Mouse (Mus musculus): Measurements from ENCODE around the gene Lrrc42. TPM values are rescaled to one million over a fixed set of nuclear protein-coding genes. Genes with fewer than 3 reads are reported as not detected.

Gene Lrrc42
- polyA plus RNA-seq, 1 experiment from 2014 or later, result 29.3 TPM

DNA sequence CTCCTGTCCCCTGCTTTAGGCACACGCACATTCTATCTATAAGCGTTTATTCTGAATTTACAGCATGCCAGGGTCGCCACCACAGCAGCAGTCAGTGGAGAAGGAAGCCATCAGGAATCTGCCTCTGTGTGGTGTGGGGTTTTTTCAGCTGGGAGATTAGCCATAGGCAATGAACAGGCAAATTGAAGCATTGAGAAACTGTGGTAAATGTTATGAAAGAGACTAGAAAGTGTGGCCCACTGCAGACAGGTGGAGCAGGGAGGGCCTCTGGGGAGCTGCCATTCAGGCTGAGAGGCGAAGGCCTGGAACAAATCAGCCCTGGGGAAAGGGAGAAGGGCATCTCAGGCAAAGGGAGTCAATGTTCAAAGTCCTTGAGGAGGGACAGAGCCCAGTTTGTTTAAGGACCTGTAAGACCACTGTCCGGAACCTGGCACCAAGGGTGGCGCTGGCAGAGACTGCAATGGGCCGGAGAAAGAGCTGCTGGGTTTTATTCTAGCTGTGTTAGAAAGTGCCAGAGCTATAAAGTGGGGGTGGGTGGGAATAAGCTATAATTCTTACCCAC, 46.5 kb upstream of the Lrrc42 start:
- no peaks in the 10 kb centered on the region for H3K27me3 ChIP-seq (ENCODE audit: control insufficient read depth, insufficient read depth, low read length)
- no peaks in the 10 kb centered on the region for H3K9me3 ChIP-seq (ENCODE audit: control insufficient read depth, low read length)
- 66% methylated on average over 7 of the region's 7 CpGs for WGBS
- H3K36me3 ChIP-seq (ENCODE audit: control insufficient read depth, insufficient read depth, low read length), result no peaks in the 10 kb centered on the region
- 0 out of 2 replicates have a peak, but pooled peaks have one; percentile 13 for ATAC-seq (ENCODE audit: low FRiP score, low TSS enrichment)
- H3K27ac ChIP-seq (replicated peaks), result 0 out of 2 replicates have a peak overlapping the region, but pooled peaks have one; percentile 18
- no peak overlapping the region for H3K9ac ChIP-seq (ENCODE audit: low read length)
- H3K4me2 ChIP-seq (replicated peaks; ENCODE audit: low read depth), result no peak overlapping the region
- H3K4me3 ChIP-seq (ENCODE audit: low read depth, low read length), result no peak overlapping the region
- TF ChIP-seq EP300 (optimal IDR thresholded peaks at IDR 0.05), result no peak
- TF ChIP-seq CTCF (IDR thresholded peaks at IDR 0.05; ENCODE audit: low read depth), result no peak
- peak; percentile 46 for DNase-seq (ENCODE audit: low spot score)
- H3K4me1 ChIP-seq (replicated peaks; ENCODE audit: control insufficient read depth, insufficient read depth), result no peaks in the 10 kb centered on the region

DNA sequence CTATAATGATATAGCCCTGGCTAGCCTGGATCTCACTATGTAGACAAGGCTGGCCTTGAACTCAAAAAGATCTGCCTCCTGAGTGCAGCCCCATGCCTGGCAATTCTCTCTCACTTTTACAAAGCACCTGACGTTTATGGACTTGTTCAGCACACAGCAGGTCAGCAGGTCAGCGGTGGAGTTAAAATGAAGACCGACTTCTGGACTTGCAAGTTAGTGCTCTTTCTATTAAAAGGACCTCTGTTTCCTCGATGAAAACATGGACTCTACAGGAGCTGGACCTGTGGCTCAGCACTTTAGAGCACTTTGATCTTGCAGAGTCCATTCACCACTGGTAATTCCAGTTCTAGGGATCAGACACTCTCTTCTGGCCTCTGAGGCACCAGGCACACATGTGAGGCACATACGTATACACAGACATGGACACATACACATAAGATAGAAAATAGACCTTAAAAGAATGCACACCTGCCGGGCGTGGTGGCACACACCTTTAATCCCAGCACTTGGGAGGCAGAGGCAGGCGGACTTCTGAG, 44.8 kb upstream of the Lrrc42 start:
- Histone ChIP-seq H3K36me3 (ENCODE audit: control insufficient read depth, insufficient read depth, low read length) (no peaks in the 10 kb centered on the region), H3K27ac (replicated peaks) (no peak overlapping the region), H3K27me3 (ENCODE audit: control insufficient read depth, insufficient read depth, low read length) (no peaks in the 10 kb centered on the region), H3K4me1 (replicated peaks; ENCODE audit: control insufficient read depth, insufficient read depth) (no peaks in the 10 kb centered on the region), H3K4me2 (replicated peaks; ENCODE audit: low read depth) (no peak overlapping the region), H3K9ac (ENCODE audit: low read length) (no peak overlapping the region), H3K4me3 (ENCODE audit: low read depth, low read length) (no peak overlapping the region), H3K9me3 (ENCODE audit: control insufficient read depth, low read length) (no peaks in the 10 kb centered on the region)
- no peak for ATAC-seq (ENCODE audit: low FRiP score, low TSS enrichment)
- DNase-seq (ENCODE audit: low spot score), result no peak
- no peak for TF ChIP-seq CTCF (IDR thresholded peaks at IDR 0.05; ENCODE audit: low read depth)
- no peak for TF ChIP-seq EP300 (optimal IDR thresholded peaks at IDR 0.05)
- WGBS, result 72% methylated on average over 8 of the region's 8 CpGs

DNA sequence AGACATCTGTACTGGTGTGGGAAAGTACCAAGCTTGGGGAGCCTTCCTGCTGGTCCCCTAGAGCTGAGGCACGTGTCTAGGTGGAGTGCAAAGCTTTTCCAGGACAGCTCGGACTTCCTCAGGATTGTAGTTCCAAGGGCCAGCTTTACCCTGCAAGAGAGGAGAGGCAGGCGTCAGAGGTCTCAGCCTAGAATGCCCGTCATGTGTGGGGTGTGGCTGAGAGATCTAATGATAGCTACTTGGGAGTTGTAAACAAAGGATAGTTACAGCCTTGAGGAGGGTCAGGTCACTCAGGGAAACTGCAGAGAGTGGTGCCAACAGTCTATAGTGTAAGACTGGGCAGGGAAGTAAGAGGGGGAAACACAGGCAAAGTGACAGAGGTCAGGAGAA, 38.9 kb upstream of the Lrrc42 start:
- peak; percentile 41 for DNase-seq (ENCODE audit: low spot score)
- Histone ChIP-seq H3K9me3 (ENCODE audit: control insufficient read depth, low read length) (no peaks in the 10 kb centered on the region), H3K4me1 (replicated peaks; ENCODE audit: control insufficient read depth, insufficient read depth) (no peaks in the 10 kb centered on the region), H3K27ac (replicated peaks) (no peak overlapping the region), H3K4me3 (ENCODE audit: low read depth, low read length) (no peak overlapping the region), H3K9ac (ENCODE audit: low read length) (no peak overlapping the region), H3K27me3 (ENCODE audit: control insufficient read depth, insufficient read depth, low read length) (no peaks in the 10 kb centered on the region), H3K36me3 (ENCODE audit: control insufficient read depth, insufficient read depth, low read length) (no peaks in the 10 kb centered on the region), H3K4me2 (replicated peaks; ENCODE audit: low read depth) (no peak overlapping the region)
- WGBS, result 14% methylated on average over 4 of the region's 4 CpGs
- TF ChIP-seq CTCF (IDR thresholded peaks at IDR 0.05; ENCODE audit: low read depth), result no peak
- TF ChIP-seq EP300 (optimal IDR thresholded peaks at IDR 0.05), result no peak
- peak; percentile 74 for ATAC-seq (ENCODE audit: low FRiP score, low TSS enrichment)

DNA sequence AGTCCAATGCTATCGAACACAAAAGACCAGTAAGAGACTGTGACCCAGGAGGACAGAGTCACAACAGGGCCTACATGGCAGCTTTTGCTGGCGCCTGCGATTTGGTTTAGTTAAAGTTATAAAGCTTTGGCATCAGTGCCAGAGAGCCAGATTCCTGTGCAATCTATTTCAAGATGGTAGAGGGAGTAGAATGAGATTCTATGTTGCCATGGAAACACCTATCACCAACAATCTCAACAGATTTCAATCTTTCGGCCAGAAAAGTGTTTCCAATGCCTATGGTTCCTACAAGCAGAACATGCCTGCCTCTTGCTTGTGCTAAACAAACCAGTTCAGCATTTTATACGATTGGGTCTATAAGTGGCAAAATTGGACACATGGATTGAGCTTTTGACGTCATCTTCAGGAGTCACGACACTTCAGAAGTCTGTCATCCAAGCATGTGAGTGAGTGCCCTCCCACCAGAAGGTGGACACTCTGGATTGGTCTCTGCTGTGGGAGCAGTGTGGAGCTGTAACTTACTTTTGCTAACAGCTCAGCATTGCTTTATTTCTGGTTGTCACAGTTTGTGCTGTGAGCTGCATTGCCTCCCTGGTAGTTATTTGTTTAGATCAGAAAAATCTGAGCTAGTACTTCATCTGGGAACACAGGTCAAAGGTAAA, 38.4 kb upstream of the Lrrc42 start:
- Histone ChIP-seq H3K27me3 (ENCODE audit: control insufficient read depth, insufficient read depth, low read length) (no peaks in the 10 kb centered on the region), H3K9me3 (ENCODE audit: control insufficient read depth, low read length) (no peaks in the 10 kb centered on the region), H3K9ac (ENCODE audit: low read length) (no peak overlapping the region), H3K4me1 (replicated peaks; ENCODE audit: control insufficient read depth, insufficient read depth) (no peaks in the 10 kb centered on the region), H3K4me2 (replicated peaks; ENCODE audit: low read depth) (no peak overlapping the region), H3K4me3 (ENCODE audit: low read depth, low read length) (no peak overlapping the region), H3K27ac (replicated peaks) (no peak overlapping the region), H3K36me3 (ENCODE audit: control insufficient read depth, insufficient read depth, low read length) (no peaks in the 10 kb centered on the region)
- TF ChIP-seq CTCF (IDR thresholded peaks at IDR 0.05; ENCODE audit: low read depth), result no peak
- no peak for TF ChIP-seq EP300 (optimal IDR thresholded peaks at IDR 0.05)
- DNase-seq (ENCODE audit: low spot score), result no peak
- 81% methylated on average over 7 of the region's 7 CpGs for WGBS
- no peak for ATAC-seq (ENCODE audit: low FRiP score, low TSS enrichment)

DNA sequence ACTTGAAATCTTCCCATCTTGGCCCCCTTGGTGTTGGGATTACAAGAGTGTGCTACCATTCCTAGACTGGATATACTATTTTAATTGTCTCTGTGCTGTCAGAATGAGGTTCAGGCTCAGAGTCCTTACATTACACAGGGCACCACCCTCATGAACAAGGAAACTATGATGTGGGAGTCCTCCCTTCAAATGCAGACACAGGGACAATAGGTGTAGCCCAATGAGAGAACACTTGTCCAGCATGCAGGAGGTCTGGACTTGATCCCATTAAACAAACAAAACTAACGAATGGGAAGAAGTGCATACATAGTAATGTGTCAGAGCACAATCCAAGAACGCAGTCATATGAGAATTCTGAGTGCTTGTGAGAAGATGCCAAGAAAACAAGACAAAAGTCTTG, 34.2 kb upstream of the Lrrc42 start:
- no peak overlapping the region for H3K27ac ChIP-seq (replicated peaks)
- no peak overlapping the region for H3K9ac ChIP-seq (ENCODE audit: low read length)
- peak; percentile 63; the same call in 1 of the 2 replicates for ATAC-seq (ENCODE audit: low FRiP score, low TSS enrichment)
- no peak for DNase-seq (ENCODE audit: low spot score)
- no peaks in the 10 kb centered on the region for H3K9me3 ChIP-seq (ENCODE audit: control insufficient read depth, low read length)
- WGBS, result 47% methylated on average over 2 of the region's 2 CpGs
- H3K4me3 ChIP-seq (ENCODE audit: low read depth, low read length), result no peak overlapping the region
- H3K4me2 ChIP-seq (replicated peaks; ENCODE audit: low read depth), result no peak overlapping the region
- no peaks in the 10 kb centered on the region for H3K27me3 ChIP-seq (ENCODE audit: control insufficient read depth, insufficient read depth, low read length)
- H3K36me3 ChIP-seq (ENCODE audit: control insufficient read depth, insufficient read depth, low read length), result no peaks in the 10 kb centered on the region
- no peak for TF ChIP-seq EP300 (optimal IDR thresholded peaks at IDR 0.05)
- no peaks in the 10 kb centered on the region for H3K4me1 ChIP-seq (replicated peaks; ENCODE audit: control insufficient read depth, insufficient read depth)

GRCm38 (mm10) chr4:107286386-107286785, 33.1 kb upstream of the Lrrc42 start:
- 95% methylated on average over 8 of the region's 8 CpGs for WGBS
- no peak for TF ChIP-seq EP300 (optimal IDR thresholded peaks at IDR 0.05)
- no peak for TF ChIP-seq CTCF (IDR thresholded peaks at IDR 0.05; ENCODE audit: low read depth)
- no peak for DNase-seq (ENCODE audit: low spot score)
- H3K4me2 ChIP-seq (replicated peaks; ENCODE audit: low read depth), result no peak overlapping the region
- ATAC-seq (ENCODE audit: low FRiP score, low TSS enrichment), result no peak
- H3K4me1 ChIP-seq (replicated peaks; ENCODE audit: control insufficient read depth, insufficient read depth), result no peaks in the 10 kb centered on the region
- H3K27me3 ChIP-seq (ENCODE audit: control insufficient read depth, insufficient read depth, low read length), result no peaks in the 10 kb centered on the region
- no peaks in the 10 kb centered on the region for H3K9me3 ChIP-seq (ENCODE audit: control insufficient read depth, low read length)
- no peak overlapping the region for H3K4me3 ChIP-seq (ENCODE audit: low read depth, low read length)
- no peak overlapping the region for H3K27ac ChIP-seq (replicated peaks)
- no peak overlapping the region for H3K9ac ChIP-seq (ENCODE audit: low read length)
- H3K36me3 ChIP-seq (ENCODE audit: control insufficient read depth, insufficient read depth, low read length), result no peaks in the 10 kb centered on the region
